Mouse (Mus musculus): ENCODE measurements around the gene Actl6a.

Gene Actl6a

DNA sequence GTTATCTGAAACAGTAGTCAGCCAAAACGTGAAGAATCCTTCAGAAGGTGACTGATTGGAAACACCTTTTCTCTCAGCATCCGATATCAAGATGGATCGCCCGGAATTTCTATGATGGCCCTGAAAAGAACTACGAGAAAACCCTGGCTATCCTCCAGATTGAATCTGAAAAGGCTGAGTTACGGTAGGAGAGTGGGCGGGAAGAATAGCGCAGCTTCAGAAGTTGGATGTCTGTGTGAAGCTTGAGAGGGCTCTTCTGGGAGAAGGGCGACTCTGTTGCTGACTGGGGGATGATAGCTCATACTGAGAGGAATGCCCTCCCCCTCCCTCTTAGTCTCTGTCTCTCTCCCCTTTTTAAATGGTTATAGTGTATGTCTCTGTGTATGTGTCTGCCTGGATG, 42.3 kb downstream of the Actl6a start:
- DNase-seq (ENCODE audit: low read depth, low spot score): no peak

DNA sequence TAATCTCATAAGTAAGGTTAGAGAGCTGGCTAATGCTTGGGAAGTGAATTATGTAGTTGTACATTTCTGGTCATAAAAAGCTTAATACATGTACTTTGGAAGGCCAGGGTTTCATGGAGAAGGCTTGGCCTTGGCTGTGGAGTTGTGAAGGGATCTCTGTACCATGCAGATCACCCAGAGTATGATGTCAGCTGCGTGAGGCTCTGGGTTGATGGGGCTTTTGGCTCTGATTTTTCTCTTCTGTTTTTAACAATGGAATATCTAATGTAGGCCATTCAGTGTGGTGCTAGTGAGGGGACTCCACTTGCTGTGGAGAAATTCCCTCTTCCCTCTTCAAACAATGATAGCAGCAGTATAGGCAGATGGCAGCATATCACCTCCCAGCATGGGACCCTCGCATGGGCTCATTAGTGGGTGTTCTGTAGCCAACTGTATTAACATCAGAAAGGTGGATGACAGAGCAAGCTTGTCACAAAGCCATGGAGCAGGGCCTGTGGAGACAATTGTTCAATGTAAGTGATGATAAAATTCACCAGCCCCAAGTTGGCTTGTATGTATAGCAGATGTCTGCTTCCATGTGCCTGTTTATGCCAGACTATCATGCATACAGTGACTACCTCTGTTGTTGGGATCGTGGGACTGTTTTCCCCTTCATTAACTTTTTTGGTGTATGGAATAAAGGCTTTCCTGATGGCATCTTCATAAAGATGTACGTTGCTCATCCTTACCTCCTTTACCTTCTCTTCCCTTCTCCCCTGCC, 43.9 kb downstream of the Actl6a start:
- no peak for DNase-seq (ENCODE audit: low read depth, low spot score)

DNA sequence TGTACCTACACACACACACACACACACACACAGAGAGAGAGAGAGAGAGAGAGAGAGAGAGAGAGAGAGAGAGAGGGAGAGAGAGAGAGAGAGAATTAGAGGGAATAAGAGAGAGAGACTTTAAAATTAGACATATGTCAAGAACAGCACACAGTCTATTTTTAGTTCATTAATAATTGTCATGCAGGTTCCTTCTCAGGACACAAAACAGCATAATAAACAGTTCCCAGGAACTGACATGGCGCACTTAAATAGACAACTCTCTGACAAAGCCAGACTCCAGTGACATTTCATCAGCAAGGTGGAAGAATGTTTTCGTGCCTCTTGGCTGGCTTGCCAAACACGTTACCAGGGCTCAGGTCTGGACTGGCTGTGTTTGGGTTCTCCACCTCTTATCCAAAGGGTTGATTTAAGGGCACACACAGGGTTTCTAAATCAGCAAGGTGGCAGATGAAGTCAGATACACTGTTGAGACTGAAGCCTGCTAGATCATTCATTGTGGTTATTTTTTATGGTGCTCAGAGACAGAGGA, 48.4 kb downstream of the Actl6a start:
- no peak for DNase-seq (ENCODE audit: low read depth, low spot score)

DNA sequence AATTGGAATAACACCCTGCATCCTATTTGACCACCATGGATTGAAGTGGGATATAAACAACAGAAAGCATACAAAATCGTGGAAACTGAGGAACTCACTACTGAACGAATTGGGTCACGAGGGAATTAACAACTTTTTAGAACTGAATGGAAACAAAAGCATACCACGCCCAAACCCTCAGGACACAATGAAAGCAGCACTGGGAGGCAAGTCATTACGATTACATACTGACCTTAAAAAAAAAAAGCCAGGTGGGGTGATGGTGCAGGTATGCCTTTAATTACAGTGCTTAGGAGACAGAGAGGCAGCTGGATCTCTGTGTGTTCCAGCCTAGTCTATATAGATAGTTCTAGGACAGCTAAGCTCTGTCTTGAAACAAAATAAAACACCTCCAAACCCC, 53.1 kb downstream of the Actl6a start:
- DNase-seq (ENCODE audit: low read depth, low spot score): no peak

DNA sequence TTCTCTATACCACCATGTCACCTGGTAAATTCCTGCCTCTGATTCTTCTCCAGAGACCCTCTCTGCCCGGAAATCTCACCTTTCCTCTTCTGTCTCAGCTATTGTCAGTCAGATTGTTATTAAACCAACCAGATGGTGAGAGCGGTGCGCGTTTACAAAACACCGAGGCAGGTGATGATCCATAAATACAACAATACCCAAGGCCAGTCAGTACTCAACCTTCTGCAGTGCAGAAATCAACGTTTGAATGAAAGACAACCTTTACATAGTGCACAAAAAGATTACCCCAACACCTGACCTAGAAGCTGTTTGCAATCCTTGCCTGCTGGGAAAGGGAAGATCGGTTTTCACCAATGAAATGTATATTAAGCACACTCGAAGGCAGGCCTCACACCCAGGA, 56.9 kb downstream of the Actl6a start:
- DNase-seq (ENCODE audit: low read depth, low spot score): no peak

DNA sequence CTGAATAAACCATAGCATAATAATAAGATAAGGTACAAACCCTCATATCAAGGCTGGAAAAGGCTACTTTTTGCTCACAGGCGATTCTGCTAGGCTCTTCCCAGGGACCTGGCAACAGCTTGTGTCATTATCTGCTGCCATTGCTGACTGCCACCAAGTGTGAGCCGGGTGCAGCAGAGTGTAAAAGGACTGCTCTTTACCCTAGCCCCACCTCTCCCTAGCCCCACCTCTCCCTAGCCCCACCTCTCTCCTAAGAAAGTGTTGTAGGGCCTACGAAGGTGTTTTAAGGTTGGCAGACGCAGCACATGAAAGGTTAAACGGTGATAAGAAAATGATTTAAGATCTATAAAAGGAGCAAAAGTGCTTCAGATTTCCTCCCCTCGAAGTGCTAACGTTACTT, 57.8 kb downstream of the Actl6a start:
- DNase-seq (ENCODE audit: low read depth, low spot score): no peak

DNA sequence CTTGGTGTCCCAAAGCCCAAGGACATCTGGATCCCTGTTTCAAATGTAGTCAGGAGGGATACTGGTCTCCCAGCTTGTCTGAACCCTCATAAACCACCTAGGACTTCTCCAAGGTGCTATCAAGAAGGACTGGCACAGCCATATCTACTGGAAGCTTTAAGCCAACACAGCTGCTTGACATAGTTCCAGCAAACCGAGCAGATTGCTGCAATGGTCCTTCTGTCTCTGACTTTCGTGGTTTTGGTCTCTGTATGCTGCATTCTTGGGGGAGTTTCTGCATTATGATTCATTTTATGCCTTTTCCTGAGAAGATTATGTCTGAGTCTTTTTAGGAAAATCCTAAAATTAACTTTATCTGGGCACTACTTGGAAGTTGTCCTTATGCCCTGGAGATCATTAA, 64.7 kb downstream of the Actl6a start:
- DNase-seq (ENCODE audit: low read depth, low spot score): peak; percentile 58

Measured in 3T3-L1 (cell line).